In the genomic region with DNA sequence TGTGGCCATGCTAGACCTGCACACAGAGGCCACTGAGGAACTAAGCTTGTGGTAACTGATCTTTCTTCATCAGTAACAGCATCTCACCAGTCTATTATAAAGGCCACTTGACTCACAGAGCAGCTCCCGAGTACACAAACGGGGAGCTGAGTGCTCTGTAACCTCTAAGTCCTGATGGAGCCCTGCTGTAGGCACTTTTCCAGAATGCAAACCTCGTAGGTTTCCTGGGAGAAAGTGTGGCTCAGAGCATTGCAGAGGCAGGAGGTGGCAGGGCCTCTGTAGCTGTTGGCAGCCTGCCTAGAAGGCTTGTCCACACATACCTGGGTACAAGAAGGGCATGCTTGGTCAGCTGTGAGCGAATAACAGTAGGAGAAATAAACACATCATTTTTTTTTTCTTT, we compare ENCODE assay signal across 8 mouse cellular contexts. TPM values are rescaled to one million over a fixed set of nuclear protein-coding genes. Genes with fewer than 3 reads are reported as not detected.
DNase-seq lines count a peak whose midpoint lies in the region; ATAC-seq and TF ChIP-seq lines count a peak whose summit lies in the region.

No protein-coding gene starts in this region.

- WGBS in hindbrain, postnatal 0 days: 11% methylated on average over 4 of the region's 4 CpGs
- 15% methylated on average over 4 of the region's 4 CpGs for WGBS in thymus, adult 2 months

- H3K4me3 ChIP-seq in hindbrain, postnatal 0 days (ENCODE audit: low read length): no peak overlapping the region
- H3K4me3 ChIP-seq in thymus, adult 2 months (ENCODE audit: control insufficient read depth, insufficient read depth, low read length): no peak overlapping the region

- peaks cover 5% of the 10 kb centered on the region; the same call in 1 of the 2 replicates for H3K4me1 ChIP-seq in hindbrain, postnatal 0 days (ENCODE audit: insufficient read depth, low read length)
- H3K4me1 ChIP-seq in thymus, adult 2 months (replicated peaks; ENCODE audit: control insufficient read depth, insufficient read depth, low read length): no peaks in the 10 kb centered on the region

- no peak for TF ChIP-seq CTCF in hindbrain, postnatal 0 days (IDR thresholded peaks at IDR 0.05; ENCODE audit: low read depth)
- no peak for TF ChIP-seq CTCF in thymus, adult 2 months (IDR thresholded peaks at IDR 0.05; ENCODE audit: borderline replicate concordance, control insufficient read depth, extremely low read depth, insufficient read depth, low read length, poor library complexity)

- peak overlapping the region; percentile 61 for H3K27ac ChIP-seq in hindbrain, postnatal 0 days
- H3K27ac ChIP-seq in thymus, adult 2 months (ENCODE audit: control insufficient read depth, insufficient read depth, low read length): no peak overlapping the region

- no peak for TF ChIP-seq POLR2A in thymus, adult 2 months (IDR thresholded peaks at IDR 0.05; ENCODE audit: control insufficient read depth, extremely low read depth, insufficient read depth, low read length, poor library complexity)

- H3K9me3 ChIP-seq in hindbrain, postnatal 0 days (ENCODE audit: low read length): no peaks in the 10 kb centered on the region

- H3K36me3 ChIP-seq in hindbrain, postnatal 0 days (ENCODE audit: insufficient read depth, low read length): no peaks in the 10 kb centered on the region
- no peaks in the 10 kb centered on the region for H3K36me3 ChIP-seq in thymus, adult 2 months (ENCODE audit: control insufficient read depth, insufficient read depth, low read length)

- peak; percentile 23 to 62 for DNase-seq in cerebellum, postnatal 25 days
- DNase-seq in cerebellum, postnatal 4 days (ENCODE audit: low spot score in 2 of 2): no peak
- peak; percentile 10 for DNase-seq in Muller cell, postnatal 12 days (ENCODE audit: inconsistent ontology term)
- DNase-seq in hindbrain, postnatal 0 days (ENCODE audit: low spot score): peak; percentile 62
- peak; percentile 18 for DNase-seq in lung, postnatal 10 days
- DNase-seq in embryo, embryonic 11 days: no peak
- DNase-seq in thymus, postnatal 4 days: no peak
- DNase-seq in thymus, adult 2 months: no peak

- H3K4me2 ChIP-seq in hindbrain, postnatal 0 days (ENCODE audit: low read depth, low read length): 0 out of 2 replicates have a peak overlapping the region, but pooled peaks have one; percentile 26

- ATAC-seq in hindbrain, postnatal 0 days: no peak

- no peak overlapping the region for H3K9ac ChIP-seq in hindbrain, postnatal 0 days (replicated peaks; ENCODE audit: low read length)

- no peaks in the 10 kb centered on the region for H3K27me3 ChIP-seq in hindbrain, postnatal 0 days (ENCODE audit: insufficient read depth, low read length)
- H3K27me3 ChIP-seq in thymus, adult 2 months (ENCODE audit: control insufficient read depth, insufficient read depth, low read length): no peaks in the 10 kb centered on the region

RNA-seq across cellular contexts. Expression of a gene that starts 27.7 kb away (rescaled TPM):
- 49.6 and 57.2 TPM in 2 replicates for total RNA-seq in hindbrain, postnatal 0 days (2014; rRNA removed)
- 9.8 and 10.9 TPM in 2 replicates for polyA plus RNA-seq in hindbrain, postnatal 0 days (2015; fragmentation: Nextera tagmentation; extraction: Ambion mirVana)
- 0.18 and 0.19 TPM in 2 replicates for polyA plus RNA-seq in thymus, adult 2 months (2012; rRNA removed)

Comparison
In these comparisons a context has a peak if more than half of its experiments do, and no peak if none do; other contexts are left out.
1. DNase-seq: peak in cerebellum, postnatal 25 days (2 of 2), Muller cell, postnatal 12 days (single experiment), hindbrain, postnatal 0 days (single experiment) and lung, postnatal 10 days (single experiment); none in cerebellum, postnatal 4 days (0 of 2), embryo, embryonic 11 days (single experiment), thymus, postnatal 4 days (single experiment) and thymus, adult 2 months (single experiment).